Mouse (Mus musculus): Measurements from ENCODE around the gene Stab1. TPM values are rescaled to one million over a fixed set of nuclear protein-coding genes. Genes with fewer than 3 reads are reported as not detected.

The Stab1 gene
- polyA plus RNA-seq, 1 experiment from 2014 or later, result 24.8 TPM

GRCm38 (mm10) chr14:31145694-31146093, 22.7 kb downstream of the Stab1 start:
- H3K4me3 ChIP-seq, result no peak overlapping the region
- no peaks in the 10 kb centered on the region for H3K27me3 ChIP-seq
- peaks cover 25% of the 10 kb centered on the region for H3K36me3 ChIP-seq
- WGBS, result 95% methylated on average over 11 of the region's 11 CpGs
- no peak overlapping the region for H3K27ac ChIP-seq
- no peak overlapping the region for H3K4me2 ChIP-seq
- no peaks in the 10 kb centered on the region for H3K4me1 ChIP-seq (replicated peaks)
- ATAC-seq (ENCODE audit: low FRiP score), result no peak
- no peaks in the 10 kb centered on the region for H3K9me3 ChIP-seq
- H3K9ac ChIP-seq, result no peak overlapping the region

DNA sequence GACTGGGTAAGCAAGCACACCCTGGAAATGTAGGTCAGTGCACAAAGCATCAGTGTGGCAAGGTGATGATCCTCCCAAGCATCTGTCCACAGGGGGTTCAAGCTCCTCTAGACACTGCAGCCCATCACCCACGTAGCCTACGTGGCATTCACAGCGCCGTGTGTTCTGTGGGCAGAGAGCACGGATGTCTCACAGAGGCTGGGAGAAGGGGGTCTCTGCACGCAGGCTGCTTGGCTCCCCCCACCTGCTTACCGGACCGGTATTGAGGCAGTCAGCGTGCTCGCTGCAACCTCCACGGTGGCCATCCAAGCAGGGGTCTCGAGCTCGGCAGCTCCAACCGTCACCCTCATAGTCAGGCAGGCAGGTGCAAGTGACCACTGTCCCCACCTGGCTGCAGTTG, 27.4 kb downstream of the Stab1 start:
- peaks cover 72% of the 10 kb centered on the region for H3K36me3 ChIP-seq

DNA sequence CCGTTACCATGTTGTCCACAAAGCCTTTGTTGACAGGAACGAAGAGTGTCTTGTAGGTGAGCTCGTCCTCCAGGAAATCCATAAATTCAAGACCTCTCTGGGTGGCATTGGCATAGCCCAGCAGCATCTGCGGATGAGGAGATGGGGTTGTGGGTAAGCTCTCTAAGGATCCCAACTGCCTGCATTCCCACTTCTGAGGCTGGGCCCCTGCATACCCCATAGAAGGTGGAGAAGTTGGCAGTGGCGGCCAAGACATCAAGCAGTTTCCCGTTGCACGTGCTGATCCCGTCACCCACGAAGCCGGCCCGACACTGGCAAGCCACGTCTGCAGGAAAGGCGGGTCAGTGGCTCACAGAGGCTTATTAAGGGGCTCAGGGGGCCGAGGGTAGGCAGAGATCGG, 28.3 kb downstream of the Stab1 start:
- Histone ChIP-seq H3K27me3 (no peaks in the 10 kb centered on the region), H3K9me3 (no peaks in the 10 kb centered on the region), H3K4me3 (no peak overlapping the region), H3K27ac (no peak overlapping the region), H3K4me2 (no peak overlapping the region), H3K9ac (no peak overlapping the region), H3K36me3 (peaks cover 81% of the 10 kb centered on the region), H3K4me1 (replicated peaks) (0 out of 2 replicates have a peak, but pooled peaks cover 5% of the 10 kb centered on the region)
- no peak for ATAC-seq (ENCODE audit: low FRiP score)
- WGBS, result 95% methylated on average over 15 of the region's 15 CpGs

More for the DNA sequence above, 27.4 kb downstream of the Stab1 start:
- Histone ChIP-seq H3K4me1 (replicated peaks) (0 out of 2 replicates have a peak, but pooled peaks cover 5% of the 10 kb centered on the region), H3K4me2 (no peak overlapping the region), H3K9ac (no peak overlapping the region), H3K4me3 (no peak overlapping the region), H3K9me3 (no peaks in the 10 kb centered on the region), H3K27me3 (no peaks in the 10 kb centered on the region), H3K27ac (no peak overlapping the region)
- no peak for ATAC-seq (ENCODE audit: low FRiP score)
- WGBS, result 95% methylated on average over 14 of the region's 14 CpGs

DNA sequence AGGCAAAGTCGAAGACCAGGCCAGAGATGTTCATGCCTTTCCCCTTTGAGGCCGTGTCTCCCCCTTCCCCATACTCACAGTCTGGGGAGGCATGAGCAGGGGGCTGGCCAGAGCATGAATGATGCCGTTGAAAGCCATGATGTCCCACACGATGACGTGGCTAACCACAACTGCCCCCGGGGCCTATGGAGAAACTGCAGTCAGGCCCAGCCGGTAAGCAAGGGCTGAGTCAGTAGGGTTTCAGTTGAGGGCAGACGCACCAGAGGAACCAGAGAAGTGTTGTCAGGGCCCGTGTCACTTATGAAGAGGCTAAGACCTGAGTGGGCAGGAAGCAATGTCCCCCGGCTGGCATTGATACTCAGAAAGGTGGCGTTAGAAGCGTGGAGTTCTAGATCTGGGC, 28.8 kb downstream of the Stab1 start:
- 89% methylated on average over 12 of the region's 12 CpGs for WGBS
- no peaks in the 10 kb centered on the region for H3K27me3 ChIP-seq
- no peak overlapping the region for H3K27ac ChIP-seq
- ATAC-seq (ENCODE audit: low FRiP score), result no peak
- no peaks in the 10 kb centered on the region for H3K9me3 ChIP-seq
- H3K4me2 ChIP-seq, result no peak overlapping the region
- no peak overlapping the region for H3K4me3 ChIP-seq
- no peak overlapping the region for H3K9ac ChIP-seq
- peaks cover 84% of the 10 kb centered on the region for H3K36me3 ChIP-seq
- H3K4me1 ChIP-seq (replicated peaks), result peaks cover 8% of the 10 kb centered on the region

DNA sequence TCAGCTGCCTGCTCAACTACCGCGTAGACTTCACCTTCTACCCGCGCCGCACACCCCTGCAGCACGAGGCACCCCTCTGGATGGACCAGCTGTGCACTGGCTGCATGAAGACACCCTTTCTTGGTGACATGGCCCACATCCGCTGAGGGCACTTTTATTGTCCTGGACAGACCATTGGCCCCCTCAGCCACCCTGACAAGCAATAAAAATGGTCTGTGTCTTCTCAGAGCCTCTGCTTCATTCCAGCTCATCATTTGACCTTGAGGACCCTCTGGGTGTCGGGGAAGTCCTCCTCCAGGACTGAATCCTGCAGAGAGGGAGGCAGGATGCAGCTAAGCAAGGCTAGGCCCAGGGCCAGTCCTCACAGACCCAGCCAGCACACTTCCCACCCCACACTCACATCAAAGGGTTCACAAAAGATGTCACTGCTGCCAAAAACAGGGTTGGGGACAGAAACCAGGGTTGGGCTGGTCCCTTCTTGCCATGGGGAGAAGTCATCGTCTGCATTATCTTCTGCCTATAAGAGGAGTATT, 29.5 kb downstream of the Stab1 start:
- Histone ChIP-seq H3K4me3 (no peak overlapping the region), H3K36me3 (peaks cover 88% of the 10 kb centered on the region), H3K4me1 (replicated peaks) (peaks cover 15% of the 10 kb centered on the region), H3K27ac (no peak overlapping the region), H3K4me2 (no peak overlapping the region), H3K9ac (no peak overlapping the region), H3K27me3 (no peaks in the 10 kb centered on the region), H3K9me3 (no peaks in the 10 kb centered on the region)
- ATAC-seq (ENCODE audit: low FRiP score), result no peak
- 94% methylated on average over 9 of the region's 9 CpGs for WGBS

- WGBS, result 82% methylated on average over 22 of the region's 35 CpGs
Observed at GRCm38 (mm10) chr14:31138219-31138896, 30.1 kb downstream of the Stab1 start.

GRCm38 (mm10) chr14:31137791-31138190, 30.6 kb downstream of the Stab1 start:
- Histone ChIP-seq H3K4me2 (no peak overlapping the region), H3K36me3 (peaks cover 84% of the 10 kb centered on the region), H3K4me3 (no peak overlapping the region), H3K27ac (no peak overlapping the region), H3K9me3 (no peaks in the 10 kb centered on the region), H3K9ac (no peak overlapping the region), H3K4me1 (replicated peaks) (peaks cover 27% of the 10 kb centered on the region), H3K27me3 (no peaks in the 10 kb centered on the region)
- no peak for ATAC-seq (ENCODE audit: low FRiP score)
- 75% methylated on average over 11 of the region's 11 CpGs for WGBS

More at GRCm38 (mm10) chr14:31138219-31138896, 30.1 kb downstream of the Stab1 start:
- ATAC-seq (ENCODE audit: low FRiP score), result no peak
- no peak overlapping the region for H3K9ac ChIP-seq
- H3K27me3 ChIP-seq, result no peaks in the 10 kb centered on the region
- H3K4me3 ChIP-seq, result no peak overlapping the region
- no peaks in the 10 kb centered on the region for H3K9me3 ChIP-seq
- H3K4me1 ChIP-seq (replicated peaks), result peaks cover 21% of the 10 kb centered on the region
- H3K36me3 ChIP-seq, result peaks cover 88% of the 10 kb centered on the region
- H3K4me2 ChIP-seq, result no peak overlapping the region
- H3K27ac ChIP-seq, result no peak overlapping the region

- Histone ChIP-seq H3K27ac (no peak overlapping the region), H3K9me3 (no peaks in the 10 kb centered on the region), H3K4me3 (no peak overlapping the region), H3K36me3 (peaks cover 78% of the 10 kb centered on the region), H3K27me3 (no peaks in the 10 kb centered on the region), H3K4me2 (no peak overlapping the region), H3K9ac (no peak overlapping the region), H3K4me1 (replicated peaks) (peaks cover 32% of the 10 kb centered on the region)
- no peak for ATAC-seq (ENCODE audit: low FRiP score)
- WGBS, result 81% methylated on average over 10 of the region's 10 CpGs
Observed at GRCm38 (mm10) chr14:31137281-31137595, 31.2 kb downstream of the Stab1 start.

- H3K36me3 ChIP-seq, result peaks cover 72% of the 10 kb centered on the region
- peaks cover 38% of the 10 kb centered on the region for H3K4me1 ChIP-seq (replicated peaks)
- no peak overlapping the region for H3K27ac ChIP-seq
- no peak overlapping the region for H3K4me2 ChIP-seq
- H3K9ac ChIP-seq, result no peak overlapping the region
- no peaks in the 10 kb centered on the region for H3K9me3 ChIP-seq
- no peak for ATAC-seq (ENCODE audit: low FRiP score)
- WGBS, result 94% methylated on average over 26 of the region's 26 CpGs
- H3K4me3 ChIP-seq, result no peak overlapping the region
- no peaks in the 10 kb centered on the region for H3K27me3 ChIP-seq
Observed at GRCm38 (mm10) chr14:31136411-31137280, 31.8 kb downstream of the Stab1 start.

GRCm38 (mm10) chr14:31135495-31136410, 32.7 kb downstream of the Stab1 start:
- H3K9me3 ChIP-seq, result no peaks in the 10 kb centered on the region
- H3K36me3 ChIP-seq, result peaks cover 63% of the 10 kb centered on the region
- H3K27me3 ChIP-seq, result no peaks in the 10 kb centered on the region
- no peak overlapping the region for H3K27ac ChIP-seq
- H3K4me3 ChIP-seq, result no peak overlapping the region
- H3K9ac ChIP-seq, result no peak overlapping the region
- peaks cover 38% of the 10 kb centered on the region for H3K4me1 ChIP-seq (replicated peaks)
- H3K4me2 ChIP-seq, result no peak overlapping the region
- ATAC-seq (ENCODE audit: low FRiP score), result no peak
- WGBS, result 97% methylated on average over 34 of the region's 34 CpGs

- peaks cover 49% of the 10 kb centered on the region for H3K36me3 ChIP-seq
- H3K4me3 ChIP-seq, result no peak overlapping the region
- H3K4me2 ChIP-seq, result no peak overlapping the region
- no peaks in the 10 kb centered on the region for H3K9me3 ChIP-seq
- no peak for ATAC-seq (ENCODE audit: low FRiP score)
- 82% methylated on average over 25 of the region's 25 CpGs for WGBS
- 0 out of 2 replicates have a peak overlapping the region, but pooled peaks have one; percentile 46 for H3K9ac ChIP-seq
- H3K27ac ChIP-seq, result peak overlapping the region; percentile 37
- H3K4me1 ChIP-seq (replicated peaks), result peaks cover 48% of the 10 kb centered on the region
- H3K27me3 ChIP-seq, result no peaks in the 10 kb centered on the region
Observed at GRCm38 (mm10) chr14:31134015-31135000, 34.1 kb downstream of the Stab1 start.
